Comparison of ENCODE assay signal across 8 mouse cellular contexts in genomic region chr3:95673707-95674211, GRCm38 (mm10). TPM values are rescaled to one million over a fixed set of nuclear protein-coding genes. Genes with fewer than 3 reads are reported as not detected.
A peak's percentile ranks its signal among the peaks of the same experiment; 100 is the strongest.
DNase-seq lines count a peak whose midpoint lies in the region; ATAC-seq and TF ChIP-seq lines count a peak whose summit lies in the region.

No protein-coding gene starts in this region.

- no peak; the same call in 1 of the 2 replicates for TF ChIP-seq POLR2A in lung, adult 2 months (IDR thresholded peaks at IDR 0.05; ENCODE audit: borderline replicate concordance, extremely low read depth, low read depth, low read length)

- H3K9me3 ChIP-seq in embryonic facial prominence, embryonic 14.5 days (ENCODE audit: control insufficient read depth, low read length): no peaks in the 10 kb centered on the region
- H3K9me3 ChIP-seq in intestine, embryonic 16.5 days (ENCODE audit: control insufficient read depth, low read length): no peaks in the 10 kb centered on the region
- H3K9me3 ChIP-seq in megakaryocyte, embryonic 14.5 days: no peaks in the 10 kb centered on the region

- intact Hi-C loops in left cerebral cortex, postnatal 14 days (cut with DNase I): no loop called here

- H3K9ac ChIP-seq in embryonic facial prominence, embryonic 14.5 days (ENCODE audit: low read depth, low read length): peak overlapping the region; percentile 40
- peak overlapping the region; percentile 64 for H3K9ac ChIP-seq in intestine, embryonic 16.5 days (ENCODE audit: low read depth, low read length)

- no peak for TF ChIP-seq CTCF in lung, adult 2 months (IDR thresholded peaks at IDR 0.05; ENCODE audit: insufficient read depth, low read length)

- no peaks in the 10 kb centered on the region for H3K27me3 ChIP-seq in embryonic facial prominence, embryonic 14.5 days (replicated peaks; ENCODE audit: control insufficient read depth, insufficient read depth, low read length)
- H3K27me3 ChIP-seq in intestine, embryonic 16.5 days (replicated peaks; ENCODE audit: control insufficient read depth, insufficient read depth, low read length): no peaks in the 10 kb centered on the region
- no peaks in the 10 kb centered on the region for H3K27me3 ChIP-seq in megakaryocyte, embryonic 14.5 days (replicated peaks)

- 7% methylated on average over 11 of the region's 11 CpGs for WGBS in lung, adult 2 months
- WGBS in embryonic facial prominence, embryonic 14.5 days: 12% methylated on average over 11 of the region's 11 CpGs
- 11% methylated on average over 11 of the region's 11 CpGs for WGBS in intestine, embryonic 16.5 days

- peak; percentile 57 for DNase-seq in lung, adult 2 months
- no peak for DNase-seq in lung, postnatal 36 days
- no peak for DNase-seq in embryonic facial prominence, embryonic 14.5 days (ENCODE audit: low spot score)
- no peak for DNase-seq in frontal cortex, postnatal 14 days (ENCODE audit: low spot score in 2 of 2)
- DNase-seq in left cerebral cortex, postnatal 14 days (ENCODE audit: low spot score in 2 of 2): no peak

- peaks cover 11% of the 10 kb centered on the region; the same call in 1 of the 2 replicates for H3K36me3 ChIP-seq in embryonic facial prominence, embryonic 14.5 days (ENCODE audit: control insufficient read depth, insufficient read depth, low read length)
- H3K36me3 ChIP-seq in intestine, embryonic 16.5 days (ENCODE audit: control insufficient read depth, insufficient read depth, low read length): no peaks in the 10 kb centered on the region
- peaks cover 62% of the 10 kb centered on the region for H3K36me3 ChIP-seq in megakaryocyte, embryonic 14.5 days (replicated peaks; ENCODE audit: low read length)

- ATAC-seq in embryonic facial prominence, embryonic 14.5 days (ENCODE audit: low read depth): no peak; the same call in 1 of the 2 replicates
- ATAC-seq in intestine, embryonic 16.5 days: no peak; the same call in 1 of the 2 replicates
- ATAC-seq in activated CD4-positive, CD25-positive, alpha-beta regulatory T cell, adult 4 months: no peak

- peak overlapping the region; percentile 37 for H3K4me2 ChIP-seq in embryonic facial prominence, embryonic 14.5 days (ENCODE audit: low read depth, low read length)
- H3K4me2 ChIP-seq in intestine, embryonic 16.5 days (ENCODE audit: low read depth, low read length): peak overlapping the region; percentile 52

- peak overlapping the region; percentile 48 for H3K4me3 ChIP-seq in lung, adult 2 months (replicated peaks; ENCODE audit: extremely low read depth, low read depth, low read length)
- no peak overlapping the region for H3K4me3 ChIP-seq in embryonic facial prominence, embryonic 14.5 days (ENCODE audit: low read depth, low read length)
- peak overlapping the region; percentile 19 for H3K4me3 ChIP-seq in intestine, embryonic 16.5 days (ENCODE audit: low read length)
- H3K4me3 ChIP-seq in megakaryocyte, embryonic 14.5 days (replicated peaks): peak overlapping the region; percentile 89

- H3K4me1 ChIP-seq in lung, adult 2 months (ENCODE audit: control insufficient read depth, insufficient read depth, low read length): peaks cover 58% of the 10 kb centered on the region
- H3K4me1 ChIP-seq in embryonic facial prominence, embryonic 14.5 days (ENCODE audit: control insufficient read depth, insufficient read depth, low read length): peaks cover 31% of the 10 kb centered on the region
- peaks cover 44% of the 10 kb centered on the region for H3K4me1 ChIP-seq in intestine, embryonic 16.5 days (ENCODE audit: control insufficient read depth, insufficient read depth, low read length)
- peaks cover 87% of the 10 kb centered on the region for H3K4me1 ChIP-seq in megakaryocyte, embryonic 14.5 days

- peak overlapping the region; percentile 94 for H3K27ac ChIP-seq in embryonic facial prominence, embryonic 14.5 days (replicated peaks; ENCODE audit: low read depth, low read length)
- peak overlapping the region; percentile 99 for H3K27ac ChIP-seq in intestine, embryonic 16.5 days (ENCODE audit: low read length)

RNA-seq across cellular contexts. Expression of gene Adamtsl4, which starts 14.0 kb away (rescaled TPM):
- 51.3 and 52.3 TPM in 2 replicates for polyA plus RNA-seq in lung, adult 2 months (2012; rRNA removed)
- polyA plus RNA-seq in embryonic facial prominence, embryonic 14.5 days (2014; fragmentation: Nextera tagmentation; extraction: Ambion mirVana): 2.8 and 3.8 TPM in 2 replicates
- polyA plus RNA-seq in intestine, embryonic 16.5 days (2015; fragmentation: Nextera tagmentation; extraction: Ambion mirVana): 2.5 and 3.2 TPM in 2 replicates
- polyA plus RNA-seq in megakaryocyte, embryonic 14.5 days (2012; ENCODE audit: insufficient read depth, low replicate concordance): 0.83 TPM in 1 of 2 replicates, not detected in the other
- total RNA-seq in left cerebral cortex, postnatal 14 days (2021): 1 to 10 TPM; 2.0 TPM
- polyA plus RNA-seq in activated CD4-positive, CD25-positive, alpha-beta regulatory T cell, adult 4 months (2017; shearing (Covaris generic)): 1 to 10 TPM; 3.2 to 3.5 TPM

RNA-seq across cellular contexts. Expression of gene Mcl1, which starts 15.2 kb away (rescaled TPM):
- 89.2 and 178 TPM in 2 replicates for polyA plus RNA-seq in lung, adult 2 months (2012; rRNA removed)
- polyA plus RNA-seq in embryonic facial prominence, embryonic 14.5 days (2014; fragmentation: Nextera tagmentation; extraction: Ambion mirVana): 62.0 and 65.8 TPM in 2 replicates
- polyA plus RNA-seq in intestine, embryonic 16.5 days (2015; fragmentation: Nextera tagmentation; extraction: Ambion mirVana): 14.7 and 17.0 TPM in 2 replicates
- 222 and 245 TPM in 2 replicates for polyA plus RNA-seq in megakaryocyte, embryonic 14.5 days (2012; ENCODE audit: insufficient read depth, low replicate concordance)
- total RNA-seq in left cerebral cortex, postnatal 14 days (2021): 10 to 100 TPM; 58.6 to 69.2 TPM
- polyA plus RNA-seq in activated CD4-positive, CD25-positive, alpha-beta regulatory T cell, adult 4 months (2017; shearing (Covaris generic)): 10 to 100 TPM; 62.9 to 76.7 TPM

RNA-seq across cellular contexts. Expression of gene Ensa, which starts 49.0 kb away (rescaled TPM):
- polyA plus RNA-seq in lung, adult 2 months (2012; rRNA removed): 9.3 and 15.7 TPM in 2 replicates
- polyA plus RNA-seq in embryonic facial prominence, embryonic 14.5 days (2014; fragmentation: Nextera tagmentation; extraction: Ambion mirVana): 59.8 and 66.9 TPM in 2 replicates
- 67.3 and 69.9 TPM in 2 replicates for polyA plus RNA-seq in intestine, embryonic 16.5 days (2015; fragmentation: Nextera tagmentation; extraction: Ambion mirVana)
- polyA plus RNA-seq in megakaryocyte, embryonic 14.5 days (2012; ENCODE audit: insufficient read depth, low replicate concordance): 21.1 and 41.0 TPM in 2 replicates
- 100 to 1,000 TPM; 332 to 337 TPM for total RNA-seq in left cerebral cortex, postnatal 14 days (2021)
- polyA plus RNA-seq in activated CD4-positive, CD25-positive, alpha-beta regulatory T cell, adult 4 months (2017; shearing (Covaris generic)): 10 to 100 TPM; 67.7 to 82.4 TPM

Comparison
In these comparisons a context has a peak if more than half of its experiments do, and no peak if none do; other contexts are left out.
1. RNA of gene Adamtsl4, which starts 14.0 kb away (polyA plus RNA-seq): 51.3 to 52.3 TPM in lung, adult 2 months; 2.8 to 3.8 TPM in embryonic facial prominence, embryonic 14.5 days, 3.2 to 3.5 TPM in activated CD4-positive, CD25-positive, alpha-beta regulatory T cell, adult 4 months, 2.5 to 3.2 TPM in intestine, embryonic 16.5 days and 0.83 TPM in megakaryocyte, embryonic 14.5 days; every median in the first group is over 10 times any median in the second.